Mouse (Mus musculus): ENCODE data around the gene Cript. TPM values are rescaled to one million over a fixed set of nuclear protein-coding genes. Genes with fewer than 3 reads are reported as not detected.
"Not testable (repeated sequence)": the region's sequence is repeated elsewhere in the genome, so short reads cannot be mapped to it uniquely, and the experiment has no call there.

The Cript gene
- polyA plus RNA-seq, 2 experiments from 2014 or later = 110 to 115 TPM

DNA sequence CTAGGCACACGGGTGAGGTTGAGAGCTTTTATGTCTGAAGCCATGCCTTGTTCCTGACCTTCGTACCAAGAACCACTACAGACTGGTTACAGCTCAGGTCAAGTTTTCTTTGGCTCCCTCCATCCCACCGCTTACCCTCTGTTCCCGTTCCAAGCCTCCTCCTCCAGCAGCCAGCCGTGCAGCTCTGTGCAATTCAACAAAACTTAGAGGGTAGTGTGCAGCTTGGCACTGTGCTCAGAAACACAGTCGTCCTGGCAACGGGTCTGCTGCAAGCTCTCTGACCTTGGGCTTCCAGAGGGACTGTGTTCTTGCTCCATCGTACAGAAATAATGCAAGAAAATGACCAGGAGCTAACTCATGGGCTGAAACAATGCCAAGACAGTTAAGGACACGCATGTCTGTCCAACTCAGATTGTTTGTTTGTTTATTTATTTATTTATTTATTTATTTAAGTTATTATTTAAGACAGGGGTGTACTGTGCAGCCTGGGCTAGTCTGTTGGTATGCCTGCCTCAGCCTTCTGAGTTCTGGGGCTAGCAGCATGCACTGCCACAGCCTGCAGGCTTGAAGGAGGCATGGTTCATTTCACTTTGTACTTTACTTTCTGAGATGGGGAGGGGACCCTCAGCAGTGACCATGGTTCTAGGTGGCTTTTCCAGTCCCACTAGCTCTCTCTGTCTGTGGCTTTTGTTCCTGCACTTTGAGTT lies 25.3 kb downstream of the Cript start:
- no peak for ATAC-seq

DNA sequence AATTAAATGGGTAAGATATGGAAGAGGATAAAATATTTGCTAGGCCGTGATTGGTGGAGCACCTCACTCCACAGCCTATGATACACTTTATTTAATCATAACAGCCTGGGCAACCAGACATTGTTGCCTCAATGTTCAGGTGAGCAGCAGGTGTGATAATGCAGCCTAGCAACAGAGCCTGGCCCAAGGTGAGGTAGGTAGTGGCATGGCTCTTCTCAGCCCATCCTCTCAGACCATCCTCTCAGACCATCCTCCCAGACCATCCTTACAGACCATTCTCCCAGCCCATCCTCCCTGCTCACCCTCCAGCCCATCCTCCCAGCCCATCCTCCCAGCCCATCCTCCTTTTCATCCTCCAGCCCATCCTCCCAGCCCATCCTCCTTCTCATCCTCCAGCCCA lies 26.3 kb downstream of the Cript start:
- no peak for ATAC-seq

GRCm38 (mm10) chr17:87052432-87052831 lies 27.1 kb downstream of the Cript start:
- no peak for ATAC-seq

DNA sequence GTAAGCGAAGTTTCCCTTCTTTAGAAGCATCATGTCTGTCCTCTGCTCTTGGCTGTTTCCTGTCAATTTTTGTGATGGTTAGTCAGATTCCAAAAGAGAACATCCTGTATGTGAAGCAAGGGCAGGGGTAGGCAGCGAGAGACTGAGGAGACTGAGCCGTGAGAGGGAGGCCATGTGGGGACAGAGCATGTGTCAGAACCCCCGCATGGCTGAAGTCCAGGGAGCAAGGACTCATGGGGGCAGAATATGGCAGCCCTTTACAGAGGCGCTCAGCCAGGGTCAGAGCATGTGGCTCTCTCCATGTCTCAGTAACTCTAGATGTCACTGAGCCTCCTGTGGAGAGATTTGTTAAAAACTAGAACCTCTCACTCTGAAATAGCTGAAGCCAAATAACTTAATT lies 28.6 kb downstream of the Cript start:
- ATAC-seq = no peak

DNA sequence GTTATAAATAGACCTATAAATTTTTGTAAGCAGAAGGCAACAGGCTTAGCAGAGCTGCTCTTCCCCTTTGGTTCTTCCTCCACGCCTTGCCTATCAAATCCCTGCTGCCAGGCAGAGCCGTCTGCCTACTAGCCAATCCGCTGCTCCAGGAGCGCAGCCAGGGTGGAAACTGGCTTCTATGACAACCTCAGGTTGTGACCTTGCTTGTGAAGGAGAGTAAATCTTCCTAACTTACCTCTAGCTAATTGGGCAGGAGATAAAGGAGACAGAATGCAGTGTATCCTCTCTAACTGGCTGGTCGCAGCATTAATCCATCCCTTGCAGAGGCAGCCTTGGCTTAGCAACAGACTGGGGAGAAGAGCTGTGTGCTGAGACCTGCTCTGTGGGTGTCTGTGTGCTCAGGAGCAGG lies 29.7 kb downstream of the Cript start:
- no peak for ATAC-seq

- no peak for ATAC-seq
Observed at GRCm38 (mm10) chr17:87055663-87056062, 30.3 kb downstream of the Cript start.

DNA sequence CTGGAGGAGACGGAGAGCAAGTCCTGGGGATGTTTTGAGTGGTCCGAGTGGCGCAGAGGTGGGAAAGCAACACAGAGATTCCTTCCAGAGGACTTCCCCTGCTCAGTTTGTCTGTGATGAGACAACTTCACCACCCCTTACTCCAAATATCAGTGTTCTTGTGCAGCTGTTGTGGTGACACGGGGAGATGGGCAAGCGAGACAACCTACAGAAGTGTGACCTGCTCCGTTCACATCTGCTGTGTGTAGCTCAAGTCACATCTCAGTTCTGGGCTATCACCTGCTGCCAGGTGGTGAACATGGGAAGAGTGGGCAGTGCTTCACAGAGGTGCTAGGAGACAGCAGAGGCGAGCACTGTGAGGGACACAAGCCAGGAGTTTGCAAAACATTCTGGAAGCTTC lies 31.4 kb downstream of the Cript start:
- ATAC-seq = no peak

- no peak for ATAC-seq
Observed at GRCm38 (mm10) chr17:87057486-87058266, 32.3 kb downstream of the Cript start.

DNA sequence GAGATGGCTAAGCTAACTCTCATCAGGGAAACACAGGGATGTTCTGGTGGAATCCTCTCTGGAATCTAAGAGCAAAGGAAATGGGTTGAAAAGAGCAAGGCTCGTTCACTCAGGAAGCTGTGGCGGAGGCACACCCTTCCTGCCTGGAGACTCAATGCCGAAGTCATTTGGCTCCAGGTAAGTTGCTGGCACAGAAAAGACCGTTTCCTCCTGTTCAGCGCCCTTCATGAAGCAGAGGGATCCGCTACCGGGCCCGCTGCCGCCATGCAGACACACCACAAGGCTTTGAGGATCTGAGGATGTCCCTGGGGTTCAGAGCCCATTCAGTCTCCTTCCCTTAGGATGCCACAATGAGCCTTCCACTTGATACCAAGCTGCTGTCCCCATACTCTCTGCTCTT lies 37.3 kb downstream of the Cript start:
- ATAC-seq = peak; percentile 59

DNA sequence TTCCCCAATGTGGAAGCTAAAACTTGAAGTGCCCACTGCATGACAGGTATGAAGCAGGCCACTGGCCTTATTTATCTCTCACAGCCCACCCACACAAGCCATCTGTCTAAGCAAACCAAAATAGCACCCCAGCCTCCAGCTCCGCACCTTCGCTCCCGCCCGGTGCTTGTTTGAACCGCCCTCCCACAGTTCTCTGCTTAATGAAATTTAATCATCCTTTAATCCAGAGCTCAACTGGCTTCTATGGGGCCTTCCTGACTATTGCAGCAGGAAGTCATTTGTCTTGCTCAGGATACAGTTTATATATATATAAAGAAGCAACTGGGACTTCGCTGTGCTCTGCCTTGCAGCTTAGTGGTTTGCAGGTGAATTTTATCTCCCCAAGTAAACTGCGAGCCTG lies 38.1 kb downstream of the Cript start:
- no peak for ATAC-seq

DNA sequence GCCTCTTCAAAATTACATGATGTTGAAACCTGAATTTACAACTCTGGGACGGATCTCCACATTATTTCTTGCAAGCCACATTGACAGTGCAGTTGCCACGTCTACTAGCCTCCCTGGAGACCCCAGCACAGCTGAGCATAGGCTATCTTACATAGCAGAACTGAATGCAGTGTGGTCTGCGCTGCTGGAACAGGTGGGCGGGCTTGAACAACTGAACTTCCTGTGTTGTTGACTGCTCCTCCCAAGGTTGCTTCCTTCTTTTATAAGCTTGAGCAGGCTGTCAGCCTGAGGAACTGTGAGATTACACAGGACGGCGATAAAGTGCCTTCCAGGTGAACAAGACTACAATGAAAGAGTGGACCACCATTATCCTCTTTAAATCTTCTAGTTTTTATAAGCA lies 38.6 kb downstream of the Cript start:
- no peak for ATAC-seq

DNA sequence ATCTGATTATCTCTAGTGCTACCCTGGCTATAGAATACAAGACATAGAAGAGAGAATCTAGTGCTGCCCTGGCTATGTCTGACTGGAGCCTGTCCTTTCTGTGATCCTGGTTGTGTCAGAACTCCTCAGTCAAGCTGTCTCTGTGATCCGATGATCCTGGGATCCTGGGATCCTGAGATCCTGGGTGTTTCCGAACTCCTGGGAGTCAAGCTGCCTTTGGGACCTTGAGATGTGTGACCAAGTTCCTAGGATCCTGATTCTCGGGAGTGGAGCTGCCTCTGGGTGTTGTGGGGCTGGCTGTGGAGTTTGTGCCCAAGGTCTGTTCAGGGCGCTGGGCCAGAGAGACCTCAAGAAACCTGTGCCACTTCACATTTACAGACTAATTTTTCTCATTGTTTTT lies 43.6 kb downstream of the Cript start:
- no peak for ATAC-seq

DNA sequence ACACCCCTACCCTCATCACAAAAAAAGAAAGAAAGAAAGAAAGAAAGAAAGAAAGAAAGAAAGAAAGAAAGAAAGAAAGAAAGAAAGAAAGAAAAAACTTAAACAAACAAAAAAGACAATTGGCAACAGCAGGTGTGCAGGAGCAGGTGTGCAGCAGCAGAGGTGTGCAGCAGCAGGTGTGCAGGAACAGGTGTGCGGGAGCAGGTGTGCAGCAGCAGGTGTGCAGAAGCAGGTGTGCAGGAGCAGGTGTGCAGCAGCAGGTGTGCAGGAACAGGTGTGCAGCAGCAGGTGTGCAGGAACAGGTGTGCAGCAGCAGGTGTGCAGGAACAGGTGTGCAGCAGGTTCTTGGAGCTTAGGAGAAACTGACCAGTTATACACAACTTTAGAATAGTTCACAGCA lies 46.8 kb downstream of the Cript start:
- not testable (repeated sequence) for ATAC-seq

DNA sequence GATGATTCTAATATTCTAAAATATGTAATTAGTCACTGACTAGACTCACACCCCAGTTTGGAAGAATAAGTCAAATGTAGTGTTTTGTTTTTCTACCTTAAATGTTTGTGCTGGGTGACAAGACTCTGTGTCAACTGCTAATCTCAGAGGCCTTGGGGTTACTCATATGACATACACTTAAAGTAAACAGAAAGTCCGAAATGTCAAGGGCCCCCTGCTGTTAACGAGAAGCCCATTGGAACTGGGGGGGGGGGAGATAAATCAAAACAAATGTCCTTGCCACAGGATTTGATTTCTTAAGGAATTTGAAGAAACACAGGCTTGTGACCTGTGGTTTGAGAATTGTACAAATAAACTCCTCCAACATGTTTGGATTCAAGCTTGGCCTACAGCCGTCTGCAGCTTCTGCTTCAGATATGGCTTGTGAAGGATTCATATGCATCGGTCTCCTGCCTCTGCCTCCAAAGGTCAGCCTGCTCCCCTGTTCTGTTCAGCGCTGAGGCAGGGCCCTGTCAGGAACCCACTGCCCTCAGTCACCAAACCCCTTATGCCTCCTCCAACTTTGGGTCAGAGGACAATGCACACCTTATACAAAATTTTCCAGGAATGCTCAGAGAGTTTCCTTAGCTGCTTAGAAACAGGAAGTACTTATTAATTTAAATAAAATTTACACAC lies 47.6 kb downstream of the Cript start:
- ATAC-seq = no peak

GRCm38 (mm10) chr17:87073470-87073869 lies 48.1 kb downstream of the Cript start:
- no peak for ATAC-seq

- not testable (repeated sequence) for ATAC-seq
Observed at GRCm38 (mm10) chr17:87078217-87078616, 52.9 kb downstream of the Cript start.

DNA sequence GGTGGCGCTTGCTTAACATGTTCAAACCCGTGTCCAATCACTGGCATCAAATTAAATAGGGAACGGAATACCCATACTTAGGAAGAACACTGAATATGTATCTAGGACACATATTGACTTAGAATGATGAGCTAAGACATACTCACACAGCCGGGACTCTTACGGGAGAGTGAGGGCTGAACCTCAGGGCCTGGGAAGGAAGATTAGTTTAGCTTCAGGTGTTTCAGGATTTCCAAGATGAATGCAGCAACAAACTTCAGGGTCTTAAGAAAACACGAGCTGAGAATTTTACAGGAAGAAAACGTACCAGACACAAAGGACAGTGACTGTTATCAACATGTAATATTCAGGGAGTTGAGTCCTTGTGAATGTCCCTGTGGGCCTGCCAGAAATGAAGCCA lies 55.4 kb downstream of the Cript start:
- ATAC-seq = no peak

GRCm38 (mm10) chr17:87082547-87082946 lies 57.2 kb downstream of the Cript start:
- ATAC-seq = no peak

GRCm38 (mm10) chr17:87083671-87084070 lies 58.3 kb downstream of the Cript start:
- ATAC-seq = peak; percentile 73
